ENCODE assay signal across 17 mouse cellular contexts in the genomic region with DNA sequence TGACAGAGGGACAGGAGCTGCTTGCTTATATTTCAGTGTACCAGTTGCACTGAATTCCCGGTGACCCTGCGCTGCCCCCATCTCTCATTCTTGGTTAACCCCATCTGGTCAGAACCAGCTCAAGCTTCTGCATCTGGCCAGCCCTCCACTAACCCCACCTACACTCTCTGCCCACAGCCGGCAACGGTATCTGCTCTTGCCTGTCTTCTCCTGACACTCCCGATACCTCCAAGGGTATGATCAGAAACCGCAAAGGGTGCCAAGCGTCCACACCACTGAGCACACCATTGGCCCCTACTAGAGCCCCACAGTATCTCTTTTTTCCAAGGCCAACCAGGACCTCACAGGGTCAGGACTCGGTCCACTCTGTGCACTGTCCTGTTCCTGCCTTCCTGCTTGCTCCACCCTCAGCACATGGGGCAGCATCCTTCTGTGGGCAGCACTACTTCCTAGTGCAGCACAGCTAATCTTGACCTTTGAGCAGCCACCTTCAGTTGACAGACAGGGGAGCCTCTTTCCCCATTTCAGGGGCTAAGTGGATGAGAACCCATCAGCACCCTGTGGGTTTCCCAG. TPM values are rescaled to one million over a fixed set of nuclear protein-coding genes. Genes with fewer than 3 reads are reported as not detected.
DNase-seq lines count a peak whose midpoint lies in the region; ATAC-seq and TF ChIP-seq lines count a peak whose summit lies in the region.
"Had no signal": no experiment of that assay in that cellular context is flagged by ENCODE, and none has a peak within 500 bp of the region (broad histone marks: within the 10 kb centered on the region; RNA-seq: fewer than 3 reads in every experiment).

No protein-coding gene starts in this region.

- no peak overlapping the region for H3K4me2 ChIP-seq in embryonic facial prominence, embryonic 15.5 days (replicated peaks)
- peak overlapping the region; percentile 58 for H3K4me2 ChIP-seq in liver, embryonic 12.5 days
- H3K4me2 ChIP-seq in stomach, postnatal 0 days (replicated peaks; ENCODE audit: low read depth): no peak overlapping the region
- H3K4me2 ChIP-seq: embryonic facial prominence, embryonic 13.5 days; neural tube, embryonic 15.5 days had no signal

- no peaks in the 10 kb centered on the region for H3K36me3 ChIP-seq in spleen, adult 2 months (ENCODE audit: control insufficient read depth, insufficient read depth, low read length)
- no peaks in the 10 kb centered on the region for H3K36me3 ChIP-seq in embryonic facial prominence, embryonic 15.5 days
- no peaks in the 10 kb centered on the region for H3K36me3 ChIP-seq in liver, embryonic 12.5 days
- no peaks in the 10 kb centered on the region for H3K36me3 ChIP-seq in stomach, postnatal 0 days (ENCODE audit: control insufficient read depth, insufficient read depth, low read length)
- H3K36me3 ChIP-seq: embryonic facial prominence, embryonic 13.5 days; neural tube, embryonic 15.5 days had no signal

- no peaks in the 10 kb centered on the region for H3K27me3 ChIP-seq in spleen, adult 2 months (ENCODE audit: control insufficient read depth, insufficient read depth, low read length)
- H3K27me3 ChIP-seq in embryonic facial prominence, embryonic 15.5 days: no peaks in the 10 kb centered on the region
- 0 out of 2 replicates have a peak, but pooled peaks cover 8% of the 10 kb centered on the region for H3K27me3 ChIP-seq in liver, embryonic 12.5 days (replicated peaks)
- H3K27me3 ChIP-seq in stomach, postnatal 0 days (ENCODE audit: control insufficient read depth, insufficient read depth, low read length): no peaks in the 10 kb centered on the region
- H3K27me3 ChIP-seq: neural tube, embryonic 15.5 days had no signal

- no peak overlapping the region for H3K4me3 ChIP-seq in spleen, adult 2 months (ENCODE audit: extremely low read depth, insufficient read depth, insufficient read length)
- H3K4me3 ChIP-seq in embryonic facial prominence, embryonic 15.5 days (replicated peaks): no peak overlapping the region
- H3K4me3 ChIP-seq in liver, embryonic 12.5 days: peak overlapping the region; percentile 18; the same call in 1 of the 2 replicates
- H3K4me3 ChIP-seq in stomach, postnatal 0 days (ENCODE audit: low read depth, low read length): no peak overlapping the region
- H3K4me3 ChIP-seq: embryonic facial prominence, embryonic 13.5 days; neural tube, embryonic 15.5 days had no signal

- no peak for TF ChIP-seq POLR2A in spleen, adult 2 months (IDR thresholded peaks at IDR 0.05; ENCODE audit: low read depth, low read length)

- WGBS in spleen, adult 2 months: 71% methylated on average over 8 of the region's 8 CpGs
- WGBS in embryonic facial prominence, embryonic 15.5 days: 69% methylated on average over 8 of the region's 8 CpGs
- WGBS in liver, embryonic 12.5 days (ENCODE audit: insufficient replicate concordance): 28% methylated on average over 8 of the region's 8 CpGs
- WGBS in stomach, postnatal 0 days: 50% methylated on average over 8 of the region's 8 CpGs

- H3K9me3 ChIP-seq in embryonic facial prominence, embryonic 15.5 days (replicated peaks): no peaks in the 10 kb centered on the region
- H3K9me3 ChIP-seq in liver, embryonic 12.5 days (replicated peaks): no peaks in the 10 kb centered on the region
- no peaks in the 10 kb centered on the region for H3K9me3 ChIP-seq in stomach, postnatal 0 days (ENCODE audit: control insufficient read depth, low read length)
- H3K9me3 ChIP-seq: embryonic facial prominence, embryonic 13.5 days; neural tube, embryonic 15.5 days had no signal

- H3K27ac ChIP-seq in spleen, adult 2 months (ENCODE audit: insufficient read depth, low read length): peak overlapping the region; percentile 77
- no peak overlapping the region for H3K27ac ChIP-seq in embryonic facial prominence, embryonic 15.5 days (replicated peaks)
- peak overlapping the region; percentile 80 for H3K27ac ChIP-seq in liver, embryonic 12.5 days
- H3K27ac ChIP-seq in stomach, postnatal 0 days (replicated peaks): no peak overlapping the region
- H3K27ac ChIP-seq: embryonic facial prominence, embryonic 13.5 days; neural tube, embryonic 15.5 days had no signal

- peaks cover 18% of the 10 kb centered on the region; the same call in 1 of the 2 replicates for H3K4me1 ChIP-seq in spleen, adult 2 months (ENCODE audit: control insufficient read depth, insufficient read depth, insufficient read length)
- no peaks in the 10 kb centered on the region for H3K4me1 ChIP-seq in embryonic facial prominence, embryonic 15.5 days
- peaks cover 65% of the 10 kb centered on the region for H3K4me1 ChIP-seq in liver, embryonic 12.5 days
- H3K4me1 ChIP-seq in stomach, postnatal 0 days (replicated peaks; ENCODE audit: control insufficient read depth, insufficient read depth): no peaks in the 10 kb centered on the region
- H3K4me1 ChIP-seq: neural tube, embryonic 15.5 days had no signal

- TF ChIP-seq EP300 in stomach, postnatal 0 days (optimal IDR thresholded peaks at IDR 0.05): no peak

- TF ChIP-seq CTCF in spleen, adult 2 months (IDR thresholded peaks at IDR 0.05; ENCODE audit: extremely low read depth, insufficient read depth, insufficient read length, insufficient replicate concordance): no peak
- TF ChIP-seq CTCF in stomach, postnatal 0 days (IDR thresholded peaks at IDR 0.05; ENCODE audit: low read depth): no peak

- 0 out of 2 replicates have a peak, but pooled peaks have one; percentile 8 for ATAC-seq in embryonic facial prominence, embryonic 15.5 days (ENCODE audit: insufficient number of reproducible peaks, low FRiP score, low TSS enrichment, low read depth)
- peak; percentile 89 for ATAC-seq in liver, embryonic 12.5 days
- ATAC-seq in stomach, postnatal 0 days (ENCODE audit: low FRiP score, low TSS enrichment): peak; percentile 26; the same call in 1 of the 2 replicates

- DNase-seq in spleen, adult 2 months (ENCODE audit: low read depth in 1 of 2, low spot score in 2 of 2): no peak
- no peak for DNase-seq in spleen, adult 18-20 months
- no peak for DNase-seq in stomach, postnatal 0 days (ENCODE audit: low spot score)
- DNase-seq in layer of hippocampus, adult 9-10 months (ENCODE audit: low spot score): no peak
- no peak for DNase-seq in gastrocnemius, postnatal 14 days
- no peak for DNase-seq in MN1 (ENCODE audit: low spot score)
- DNase-seq: right cerebral cortex, postnatal 25 days had no signal

- H3K9ac ChIP-seq in embryonic facial prominence, embryonic 15.5 days: no peak overlapping the region
- H3K9ac ChIP-seq in liver, embryonic 12.5 days: peak overlapping the region; percentile 59
- no peak overlapping the region for H3K9ac ChIP-seq in stomach, postnatal 0 days (ENCODE audit: low read length)
- H3K9ac ChIP-seq: embryonic facial prominence, embryonic 13.5 days; neural tube, embryonic 15.5 days had no signal

- intact Hi-C loops in gastrocnemius, postnatal 14 days (cut with DNase I; ENCODE audit: low total_unique reads): no loop called here

RNA-seq across cellular contexts. Expression of gene Ifitm10, which starts 18.8 kb away (rescaled TPM):
- 14.7 and 20.2 TPM in 2 replicates for polyA plus RNA-seq in spleen, adult 2 months (2012; rRNA removed)
- polyA plus RNA-seq in embryonic facial prominence, embryonic 15.5 days (2015; fragmentation: Nextera tagmentation; extraction: Ambion mirVana): 7.5 and 7.8 TPM in 2 replicates
- polyA plus RNA-seq in liver, embryonic 12.5 days (2016; fragmentation: Nextera tagmentation; extraction: Ambion mirVana): 1.5 and 2.5 TPM in 2 replicates
- 9.9 and 12.0 TPM in 2 replicates for polyA plus RNA-seq in stomach, postnatal 0 days (2015; fragmentation: Nextera tagmentation; extraction: Ambion mirVana)
- total RNA-seq in gastrocnemius, postnatal 14 days (2021): 1 to 10 TPM; 6.7 to 8.4 TPM
- polyA plus RNA-seq: testis, adult 2 months had no signal

RNA-seq across cellular contexts. Expression of gene Gm49369, which starts 27.7 kb away (rescaled TPM):
- polyA plus RNA-seq in spleen, adult 2 months (2012; rRNA removed): 0.21 TPM in 1 of 2 replicates, not detected in the other
- not detected in 2 replicates for polyA plus RNA-seq in embryonic facial prominence, embryonic 15.5 days (2015; fragmentation: Nextera tagmentation; extraction: Ambion mirVana)
- 1.4 TPM in 1 of 2 replicates, not detected in the other for polyA plus RNA-seq in liver, embryonic 12.5 days (2016; fragmentation: Nextera tagmentation; extraction: Ambion mirVana)
- polyA plus RNA-seq in stomach, postnatal 0 days (2015; fragmentation: Nextera tagmentation; extraction: Ambion mirVana): 0.80 and 0.81 TPM in 2 replicates
- total RNA-seq in gastrocnemius, postnatal 14 days (2021): 1 to 10 TPM; 1.0 to 4.1 TPM
- total RNA-seq: midbrain, postnatal 0 days had no signal
- polyA plus RNA-seq: embryonic facial prominence, embryonic 13.5 days; large intestine, adult 2 months; midbrain, postnatal 0 days; neural tube, embryonic 15.5 days; testis, adult 2 months had no signal

RNA-seq across cellular contexts. Expression of gene Ctsd, which starts 33.1 kb away (rescaled TPM):
- polyA plus RNA-seq in spleen, adult 2 months (2012; rRNA removed): 359 and 461 TPM in 2 replicates
- polyA plus RNA-seq in embryonic facial prominence, embryonic 15.5 days (2015; fragmentation: Nextera tagmentation; extraction: Ambion mirVana): 374 and 387 TPM in 2 replicates
- 289 and 295 TPM in 2 replicates for polyA plus RNA-seq in liver, embryonic 12.5 days (2016; fragmentation: Nextera tagmentation; extraction: Ambion mirVana)
- 798 and 841 TPM in 2 replicates for polyA plus RNA-seq in stomach, postnatal 0 days (2015; fragmentation: Nextera tagmentation; extraction: Ambion mirVana)
- total RNA-seq in gastrocnemius, postnatal 14 days (2021): 100 to 1,000 TPM; 268 to 284 TPM

RNA-seq across cellular contexts. Expression of gene Krtap5-4, which starts 51.4 kb away (rescaled TPM):
- not detected in 2 replicates for polyA plus RNA-seq in spleen, adult 2 months (2012; rRNA removed)
- 0.21 and 0.37 TPM in 2 replicates for polyA plus RNA-seq in embryonic facial prominence, embryonic 15.5 days (2015; fragmentation: Nextera tagmentation; extraction: Ambion mirVana)
- not detected in 2 replicates for polyA plus RNA-seq in liver, embryonic 12.5 days (2016; fragmentation: Nextera tagmentation; extraction: Ambion mirVana)
- not detected in 2 replicates for polyA plus RNA-seq in stomach, postnatal 0 days (2015; fragmentation: Nextera tagmentation; extraction: Ambion mirVana)
- not detected for total RNA-seq in gastrocnemius, postnatal 14 days (2021)
- total RNA-seq: left cerebral cortex, postnatal 25 days; midbrain, postnatal 0 days had no signal
- polyA plus RNA-seq: embryonic facial prominence, embryonic 13.5 days; inflammation-experienced regulatory T-cells, adult 6 months; large intestine, adult 2 months; lung, postnatal 0 days; midbrain, postnatal 0 days; neural tube, embryonic 15.5 days; testis, adult 2 months had no signal

RNA-seq across cellular contexts. Expression of gene Krtap5-1, which starts 57.8 kb away (rescaled TPM):
- not detected in 2 replicates for polyA plus RNA-seq in spleen, adult 2 months (2012; rRNA removed)
- 0.56 TPM in 1 of 2 replicates, not detected in the other for polyA plus RNA-seq in embryonic facial prominence, embryonic 15.5 days (2015; fragmentation: Nextera tagmentation; extraction: Ambion mirVana)
- polyA plus RNA-seq in liver, embryonic 12.5 days (2016; fragmentation: Nextera tagmentation; extraction: Ambion mirVana): not detected in 2 replicates
- not detected in 2 replicates for polyA plus RNA-seq in stomach, postnatal 0 days (2015; fragmentation: Nextera tagmentation; extraction: Ambion mirVana)
- total RNA-seq in gastrocnemius, postnatal 14 days (2021): not detected
- total RNA-seq: left cerebral cortex, postnatal 25 days; midbrain, postnatal 0 days had no signal
- polyA plus RNA-seq: embryonic facial prominence, embryonic 13.5 days; inflammation-experienced regulatory T-cells, adult 6 months; large intestine, adult 2 months; lung, postnatal 0 days; midbrain, postnatal 0 days; neural tube, embryonic 15.5 days; testis, adult 2 months had no signal

Comparison
In these comparisons a context has a peak if more than half of its experiments do, and no peak if none do; other contexts are left out.
1. H3K27ac ChIP-seq: peak in spleen, adult 2 months (single experiment) and liver, embryonic 12.5 days (single experiment); none in embryonic facial prominence, embryonic 15.5 days (single experiment) and stomach, postnatal 0 days (single experiment).
2. ATAC-seq: peak in every context shown above with its lines; median percentile 89 in liver, embryonic 12.5 days; 26 in stomach, postnatal 0 days; 8 in embryonic facial prominence, embryonic 15.5 days.